Mouse (Mus musculus): ENCODE data around the gene 8030474K03Rik. TPM values are rescaled to one million over a fixed set of nuclear protein-coding genes. Genes with fewer than 3 reads are reported as not detected.

The 8030474K03Rik gene
- polyA plus RNA-seq (2014; fragmentation: Nextera tagmentation; extraction: Ambion mirVana): not detected in 2 replicates

DNA sequence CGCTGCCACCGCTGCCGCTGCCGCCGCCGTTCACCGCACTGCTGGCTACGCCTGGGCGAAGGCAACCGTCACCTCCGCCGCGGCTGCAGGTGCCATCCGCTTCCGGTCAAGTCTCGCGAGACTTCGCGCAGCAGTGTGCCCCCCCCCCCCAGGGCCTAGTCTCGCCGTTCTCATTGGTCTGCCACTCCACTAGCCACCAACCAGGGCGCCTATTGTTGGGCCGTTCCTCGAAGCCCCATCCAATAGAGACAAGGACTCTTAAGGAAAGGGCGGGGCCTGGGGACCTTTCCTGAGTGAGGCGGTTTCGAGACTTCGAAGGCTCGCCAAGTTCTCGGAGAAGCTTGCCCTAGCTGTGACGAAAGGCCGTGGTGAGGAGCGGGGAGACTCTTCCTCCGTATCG, at the start of gene 8030474K03Rik, which contains the start of gene Gm4779:
TSS of gene 8030474K03Rik (plus strand) at position 315 of the 400 bp plus-strand sequence.
TSS of gene Gm4779 (minus strand) at position 82 of the 400 bp plus-strand sequence.
- Histone ChIP-seq H3K36me3 (ENCODE audit: control insufficient read depth, insufficient read depth, low read length) (no peaks in the 10 kb centered on the region), H3K9me3 (ENCODE audit: control insufficient read depth, low read length) (no peaks in the 10 kb centered on the region), H3K4me1 (ENCODE audit: control insufficient read depth, insufficient read depth, low read length) (no peaks in the 10 kb centered on the region), H3K4me3 (ENCODE audit: low read depth, low read length) (no peak within 1 kb of the TSS), H3K27me3 (ENCODE audit: control insufficient read depth, insufficient read depth, low read length) (no peaks in the 10 kb centered on the region), H3K4me2 (ENCODE audit: low read depth, low read length) (no peak within 1 kb of the TSS), H3K9ac (replicated peaks; ENCODE audit: low read depth, low read length) (no peak within 1 kb of the TSS), H3K27ac (ENCODE audit: low read depth, low read length) (no peak within 1 kb of the TSS)
- WGBS: 93% methylated on average over 34 of the region's 35 CpGs
- ATAC-seq (ENCODE audit: low read depth): no peak

GRCm38 (mm10) chrX:101750144-101750543, 44.3 kb upstream of the 8030474K03Rik start:
- no peaks in the 10 kb centered on the region for H3K36me3 ChIP-seq (ENCODE audit: control insufficient read depth, insufficient read depth, low read length)
- H3K4me2 ChIP-seq (ENCODE audit: low read depth, low read length): no peak overlapping the region
- no peaks in the 10 kb centered on the region for H3K9me3 ChIP-seq (ENCODE audit: control insufficient read depth, low read length)
- H3K27ac ChIP-seq (ENCODE audit: low read depth, low read length): no peak overlapping the region
- ATAC-seq (ENCODE audit: low read depth): no peak
- H3K27me3 ChIP-seq (ENCODE audit: control insufficient read depth, insufficient read depth, low read length): 0 out of 2 replicates have a peak, but pooled peaks cover 2% of the 10 kb centered on the region
- WGBS: 39% methylated on average over 4 of the region's 4 CpGs
- H3K4me1 ChIP-seq (ENCODE audit: control insufficient read depth, insufficient read depth, low read length): no peaks in the 10 kb centered on the region
- H3K9ac ChIP-seq (replicated peaks; ENCODE audit: low read depth, low read length): no peak overlapping the region
- H3K4me3 ChIP-seq (ENCODE audit: low read depth, low read length): no peak overlapping the region

GRCm38 (mm10) chrX:101754478-101754877, 40.0 kb upstream of the 8030474K03Rik start:
- no peak overlapping the region for H3K27ac ChIP-seq (ENCODE audit: low read depth, low read length)
- ATAC-seq (ENCODE audit: low read depth): no peak
- no peak overlapping the region for H3K4me3 ChIP-seq (ENCODE audit: low read depth, low read length)
- 0 out of 2 replicates have a peak, but pooled peaks cover 3% of the 10 kb centered on the region for H3K27me3 ChIP-seq (ENCODE audit: control insufficient read depth, insufficient read depth, low read length)
- H3K9ac ChIP-seq (replicated peaks; ENCODE audit: low read depth, low read length): no peak overlapping the region
- no peaks in the 10 kb centered on the region for H3K4me1 ChIP-seq (ENCODE audit: control insufficient read depth, insufficient read depth, low read length)
- H3K9me3 ChIP-seq (ENCODE audit: control insufficient read depth, low read length): no peaks in the 10 kb centered on the region
- 70% methylated on average over 5 of the region's 5 CpGs for WGBS
- H3K36me3 ChIP-seq (ENCODE audit: control insufficient read depth, insufficient read depth, low read length): no peaks in the 10 kb centered on the region
- H3K4me2 ChIP-seq (ENCODE audit: low read depth, low read length): no peak overlapping the region

DNA sequence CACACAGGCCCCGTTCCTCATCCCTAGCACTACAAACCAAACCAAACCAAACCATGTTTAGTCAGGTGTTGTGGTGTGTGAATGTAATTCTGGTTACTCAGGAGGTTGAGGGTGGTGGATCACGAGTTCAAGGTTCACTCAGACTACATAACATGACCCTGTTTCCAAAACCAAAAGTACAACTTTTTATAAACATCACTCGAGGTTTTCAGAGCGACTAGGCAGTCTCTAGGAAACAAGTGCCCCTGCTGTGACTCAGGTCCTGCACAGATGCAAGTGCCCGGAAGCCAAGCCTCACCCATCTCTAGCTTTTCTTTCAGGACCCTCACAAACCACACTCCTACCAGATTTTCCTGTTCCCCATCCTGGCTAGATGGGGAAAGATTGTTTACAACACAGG, 29.8 kb upstream of the 8030474K03Rik start:
- Histone ChIP-seq H3K36me3 (ENCODE audit: control insufficient read depth, insufficient read depth, low read length) (no peaks in the 10 kb centered on the region), H3K9ac (replicated peaks; ENCODE audit: low read depth, low read length) (no peak overlapping the region), H3K9me3 (ENCODE audit: control insufficient read depth, low read length) (no peaks in the 10 kb centered on the region), H3K27ac (ENCODE audit: low read depth, low read length) (no peak overlapping the region), H3K4me2 (ENCODE audit: low read depth, low read length) (no peak overlapping the region), H3K4me3 (ENCODE audit: low read depth, low read length) (no peak overlapping the region), H3K4me1 (ENCODE audit: control insufficient read depth, insufficient read depth, low read length) (no peaks in the 10 kb centered on the region), H3K27me3 (ENCODE audit: control insufficient read depth, insufficient read depth, low read length) (no peaks in the 10 kb centered on the region; the same call in 1 of the 2 replicates)
- no peak for ATAC-seq (ENCODE audit: low read depth)
- 83% methylated on average over 5 of the region's 5 CpGs for WGBS

- 75% methylated on average over 4 of the region's 4 CpGs for WGBS
- H3K4me3 ChIP-seq (ENCODE audit: low read depth, low read length): no peak overlapping the region
- no peaks in the 10 kb centered on the region; the same call in 1 of the 2 replicates for H3K27me3 ChIP-seq (ENCODE audit: control insufficient read depth, insufficient read depth, low read length)
- H3K4me1 ChIP-seq (ENCODE audit: control insufficient read depth, insufficient read depth, low read length): no peaks in the 10 kb centered on the region
- no peak overlapping the region for H3K9ac ChIP-seq (replicated peaks; ENCODE audit: low read depth, low read length)
- no peak overlapping the region for H3K27ac ChIP-seq (ENCODE audit: low read depth, low read length)
- no peaks in the 10 kb centered on the region for H3K9me3 ChIP-seq (ENCODE audit: control insufficient read depth, low read length)
- no peak for ATAC-seq (ENCODE audit: low read depth)
- H3K36me3 ChIP-seq (ENCODE audit: control insufficient read depth, insufficient read depth, low read length): no peaks in the 10 kb centered on the region
- H3K4me2 ChIP-seq (ENCODE audit: low read depth, low read length): no peak overlapping the region
These were observed 29.3 kb upstream of the 8030474K03Rik start for GRCm38 (mm10) chrX:101765111-101765510.

DNA sequence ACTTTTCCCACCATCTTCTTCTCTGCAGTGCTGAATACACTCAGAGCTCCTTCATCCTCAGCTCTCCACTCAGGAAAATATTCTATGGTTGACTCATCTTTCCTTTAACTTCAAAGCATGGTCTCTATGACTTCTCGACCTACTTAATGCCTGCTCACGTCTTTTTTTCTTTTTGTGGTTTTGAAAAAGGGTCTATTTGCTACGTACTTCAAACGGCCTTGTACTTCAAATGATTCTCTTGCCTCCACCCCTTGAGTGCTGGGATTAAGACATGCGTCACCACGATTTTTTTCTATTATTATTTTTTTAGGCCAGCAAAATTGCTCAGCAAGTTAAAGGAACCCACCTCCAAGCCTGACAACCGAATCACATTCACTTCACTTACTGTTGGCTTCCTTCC, 27.2 kb upstream of the 8030474K03Rik start:
- Histone ChIP-seq H3K9ac (replicated peaks; ENCODE audit: low read depth, low read length) (no peak overlapping the region), H3K27me3 (ENCODE audit: control insufficient read depth, insufficient read depth, low read length) (no peaks in the 10 kb centered on the region; the same call in 1 of the 2 replicates), H3K4me1 (ENCODE audit: control insufficient read depth, insufficient read depth, low read length) (no peaks in the 10 kb centered on the region), H3K4me3 (ENCODE audit: low read depth, low read length) (no peak overlapping the region), H3K9me3 (ENCODE audit: control insufficient read depth, low read length) (no peaks in the 10 kb centered on the region), H3K36me3 (ENCODE audit: control insufficient read depth, insufficient read depth, low read length) (no peaks in the 10 kb centered on the region), H3K4me2 (ENCODE audit: low read depth, low read length) (no peak overlapping the region), H3K27ac (ENCODE audit: low read depth, low read length) (no peak overlapping the region)
- 79% methylated on average over 7 of the region's 7 CpGs for WGBS
- no peak for ATAC-seq (ENCODE audit: low read depth)

DNA sequence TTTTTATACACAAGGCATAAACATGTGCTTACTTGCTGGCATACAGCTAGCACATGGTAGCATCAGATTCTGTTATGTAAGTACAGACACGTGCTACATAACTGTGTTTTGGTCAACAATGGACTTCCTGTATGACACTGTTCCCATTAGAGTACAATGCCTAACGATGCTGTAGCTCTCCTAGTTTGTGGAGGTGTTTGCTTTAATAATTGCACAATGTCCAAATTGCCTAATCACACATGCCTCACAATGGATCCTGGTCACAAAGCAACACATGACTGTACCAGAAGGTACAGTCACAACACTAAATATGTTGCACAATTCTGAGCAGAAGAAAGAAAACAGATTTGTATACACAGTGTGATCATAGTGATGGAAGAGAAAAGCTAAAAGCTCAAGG, 25.0 kb upstream of the 8030474K03Rik start:
- WGBS: 72% methylated on average over 2 of the region's 2 CpGs
- H3K9me3 ChIP-seq (ENCODE audit: control insufficient read depth, low read length): no peaks in the 10 kb centered on the region
- H3K27me3 ChIP-seq (ENCODE audit: control insufficient read depth, insufficient read depth, low read length): no peaks in the 10 kb centered on the region
- no peak overlapping the region for H3K27ac ChIP-seq (ENCODE audit: low read depth, low read length)
- no peak overlapping the region for H3K4me2 ChIP-seq (ENCODE audit: low read depth, low read length)
- no peaks in the 10 kb centered on the region for H3K4me1 ChIP-seq (ENCODE audit: control insufficient read depth, insufficient read depth, low read length)
- ATAC-seq (ENCODE audit: low read depth): no peak
- no peak overlapping the region for H3K4me3 ChIP-seq (ENCODE audit: low read depth, low read length)
- H3K9ac ChIP-seq (replicated peaks; ENCODE audit: low read depth, low read length): no peak overlapping the region
- H3K36me3 ChIP-seq (ENCODE audit: control insufficient read depth, insufficient read depth, low read length): no peaks in the 10 kb centered on the region

DNA sequence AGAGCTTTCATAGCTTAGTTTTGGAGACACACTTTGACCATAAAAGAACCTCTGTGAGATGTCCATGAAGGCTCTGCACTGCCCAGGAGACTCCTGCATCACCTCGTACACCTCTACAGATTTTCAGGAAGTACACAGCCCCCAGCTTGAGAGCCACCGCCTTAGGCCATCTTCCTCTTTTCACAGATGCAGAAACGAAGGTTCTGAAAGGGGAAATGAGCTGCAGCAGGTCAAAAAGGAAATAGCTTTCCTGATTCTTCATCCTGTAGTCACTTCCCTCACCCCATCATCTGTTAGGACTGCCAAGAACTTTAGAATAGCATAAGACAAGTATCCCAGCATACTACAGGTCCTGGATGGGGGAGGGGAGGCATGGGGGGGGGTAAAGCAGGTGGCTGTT, 24.1 kb upstream of the 8030474K03Rik start:
- no peak overlapping the region for H3K4me3 ChIP-seq (ENCODE audit: low read depth, low read length)
- WGBS: 76% methylated on average over 3 of the region's 3 CpGs
- H3K27ac ChIP-seq (ENCODE audit: low read depth, low read length): no peak overlapping the region
- no peaks in the 10 kb centered on the region for H3K9me3 ChIP-seq (ENCODE audit: control insufficient read depth, low read length)
- H3K4me1 ChIP-seq (ENCODE audit: control insufficient read depth, insufficient read depth, low read length): no peaks in the 10 kb centered on the region
- H3K4me2 ChIP-seq (ENCODE audit: low read depth, low read length): no peak overlapping the region
- H3K9ac ChIP-seq (replicated peaks; ENCODE audit: low read depth, low read length): no peak overlapping the region
- no peak for ATAC-seq (ENCODE audit: low read depth)
- no peaks in the 10 kb centered on the region for H3K36me3 ChIP-seq (ENCODE audit: control insufficient read depth, insufficient read depth, low read length)
- no peaks in the 10 kb centered on the region for H3K27me3 ChIP-seq (ENCODE audit: control insufficient read depth, insufficient read depth, low read length)

GRCm38 (mm10) chrX:101772035-101772434, 22.4 kb upstream of the 8030474K03Rik start:
- WGBS: 49% methylated on average over 5 of the region's 5 CpGs
- H3K27ac ChIP-seq (ENCODE audit: low read depth, low read length): no peak overlapping the region
- no peak overlapping the region for H3K4me3 ChIP-seq (ENCODE audit: low read depth, low read length)
- no peak overlapping the region for H3K4me2 ChIP-seq (ENCODE audit: low read depth, low read length)
- no peaks in the 10 kb centered on the region for H3K27me3 ChIP-seq (ENCODE audit: control insufficient read depth, insufficient read depth, low read length)
- H3K36me3 ChIP-seq (ENCODE audit: control insufficient read depth, insufficient read depth, low read length): no peaks in the 10 kb centered on the region
- no peak overlapping the region for H3K9ac ChIP-seq (replicated peaks; ENCODE audit: low read depth, low read length)
- ATAC-seq (ENCODE audit: low read depth): no peak
- no peaks in the 10 kb centered on the region for H3K4me1 ChIP-seq (ENCODE audit: control insufficient read depth, insufficient read depth, low read length)
- H3K9me3 ChIP-seq (ENCODE audit: control insufficient read depth, low read length): no peaks in the 10 kb centered on the region

All from neural tube, embryonic 14.5 days (tissue).